Mouse (Mus musculus): ENCODE measurements around the gene Vma21. TPM values are rescaled to one million over a fixed set of nuclear protein-coding genes. Genes with fewer than 3 reads are reported as not detected.

The Vma21 gene
- polyA plus RNA-seq, 2 experiments: 13.8 to 39.7 TPM

DNA sequence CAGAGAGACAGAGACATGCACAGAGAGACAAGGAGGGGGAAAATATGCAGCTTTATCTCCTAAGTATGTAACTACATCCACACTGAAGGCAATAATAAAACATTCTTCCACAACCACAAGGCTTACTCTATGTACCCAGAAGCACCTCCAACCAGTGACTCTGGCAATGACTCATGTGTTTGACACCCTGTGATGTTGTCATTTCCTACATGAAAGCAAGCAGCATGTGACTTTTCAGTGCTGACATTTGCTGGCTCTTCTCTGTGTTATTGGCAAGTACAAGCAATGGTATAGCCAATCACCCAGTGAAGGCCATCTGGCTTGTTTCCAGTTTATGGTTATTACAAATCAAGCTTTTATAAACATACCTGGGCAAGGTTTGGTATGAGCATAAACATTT, 38.1 kb downstream of the Vma21 start:
- TF ChIP-seq POLR2A (IDR thresholded peaks at IDR 0.05; ENCODE audit: borderline replicate concordance, extremely low read depth, insufficient read depth, insufficient read length): no peak
- no peak for ATAC-seq (ENCODE audit: low FRiP score, low read depth)
- Histone ChIP-seq H3K36me3 (ENCODE audit: control insufficient read depth, insufficient read depth, low read length) (no peaks in the 10 kb centered on the region), H3K4me3 (replicated peaks; ENCODE audit: low read length) (no peak overlapping the region), H3K27ac (replicated peaks; ENCODE audit: low read depth, low read length) (no peak overlapping the region), H3K4me2 (replicated peaks; ENCODE audit: low read depth, low read length, severe bottlenecking) (no peak overlapping the region), H3K27me3 (ENCODE audit: control insufficient read depth, insufficient read depth, low read length) (no peaks in the 10 kb centered on the region), H3K4me1 (ENCODE audit: control insufficient read depth, insufficient read depth, low read length) (no peaks in the 10 kb centered on the region), H3K9ac (ENCODE audit: low read depth, low read length, severe bottlenecking) (no peak overlapping the region), H3K9me3 (ENCODE audit: control insufficient read depth, low read length) (no peaks in the 10 kb centered on the region)
- DNase-seq (ENCODE audit: low spot score): no peak

Other genes starting within 250 kb of the Vma21 start
- gene Gpr50, start 152.3 kb upstream of the Vma21 start, polyA plus RNA-seq (2012; rRNA removed): 3.4 and 3.8 TPM in 2 replicates
- 2.0 and 3.3 TPM in 2 replicates for gene Gpr50, start 152.3 kb upstream of the Vma21 start, polyA plus RNA-seq (2014; fragmentation: Nextera tagmentation; extraction: Ambion mirVana)
- gene Gm1141, start 105.1 kb downstream of the Vma21 start, polyA plus RNA-seq (2012; rRNA removed): 2.0 and 2.4 TPM in 2 replicates
- gene Gm1141, start 105.1 kb downstream of the Vma21 start, polyA plus RNA-seq (2014; fragmentation: Nextera tagmentation; extraction: Ambion mirVana): 0.47 TPM in 2 replicates
- 21.4 and 24.7 TPM in 2 replicates for gene Prrg3, start 146.7 kb downstream of the Vma21 start, polyA plus RNA-seq (2012; rRNA removed)
- gene Prrg3, start 146.7 kb downstream of the Vma21 start, polyA plus RNA-seq (2014; fragmentation: Nextera tagmentation; extraction: Ambion mirVana): 14.2 and 14.6 TPM in 2 replicates
- 0.25 and 0.61 TPM in 2 replicates for gene Fate1, start 157.1 kb downstream of the Vma21 start, polyA plus RNA-seq (2012; rRNA removed)
- gene Fate1, start 157.1 kb downstream of the Vma21 start, polyA plus RNA-seq (2014; fragmentation: Nextera tagmentation; extraction: Ambion mirVana): not detected in 2 replicates
- gene Cnga2, start 175.9 kb downstream of the Vma21 start, polyA plus RNA-seq (2012; rRNA removed): 0.49 and 0.51 TPM in 2 replicates
- 0.30 TPM in 1 of 2 replicates, not detected in the other for gene Cnga2, start 175.9 kb downstream of the Vma21 start, polyA plus RNA-seq (2014; fragmentation: Nextera tagmentation; extraction: Ambion mirVana)

Data from limb, embryonic 14.5 days (tissue).